Comparison of ENCODE assay signal across 25 mouse cellular contexts in genomic region chr7:127705706-127706105, GRCm38 (mm10). TPM values are rescaled to one million over a fixed set of nuclear protein-coding genes. Genes with fewer than 3 reads are reported as not detected.
A peak's percentile ranks its signal among the peaks of the same experiment; 100 is the strongest.
DNase-seq lines count a peak whose midpoint lies in the region; ATAC-seq and TF ChIP-seq lines count a peak whose summit lies in the region.
"Had no signal": no experiment of that assay in that cellular context is flagged by ENCODE, and none has a peak within 500 bp of the region (broad histone marks: within the 10 kb centered on the region; RNA-seq: fewer than 3 reads in every experiment).

No protein-coding gene starts in this region.

- no peak overlapping the region for H3K27ac ChIP-seq in gastrocnemius, adult 2 months
- H3K27ac ChIP-seq in midbrain, embryonic 12.5 days (replicated peaks) = no peak overlapping the region
- H3K27ac ChIP-seq in midbrain, postnatal 0 days (ENCODE audit: low read depth, low read length) = no peak overlapping the region
- H3K27ac ChIP-seq: heart, embryonic 10.5 days; hindbrain, embryonic 12.5 days had no signal

- WGBS in midbrain, embryonic 12.5 days = 86% methylated on average over 4 of the region's 4 CpGs
- WGBS in midbrain, postnatal 0 days = 83% methylated on average over 4 of the region's 4 CpGs

- H3K36me3 ChIP-seq in midbrain, embryonic 12.5 days = peaks cover 38% of the 10 kb centered on the region
- peaks cover 36% of the 10 kb centered on the region for H3K36me3 ChIP-seq in midbrain, postnatal 0 days (ENCODE audit: insufficient read depth, low read length)

- no peak for TF ChIP-seq CTCF in gastrocnemius, adult 2 months (IDR thresholded peaks at IDR 0.05)
- no peak for TF ChIP-seq CTCF in midbrain, postnatal 0 days (IDR thresholded peaks at IDR 0.05)

- peak; percentile 15 for DNase-seq in gastrocnemius, adult 2 months
- DNase-seq in gastrocnemius, postnatal 4 days (ENCODE audit: low spot score in 2 of 2) = no peak
- DNase-seq in midbrain, postnatal 0 days (ENCODE audit: low spot score) = no peak
- DNase-seq in cerebellum, adult 9-11 months = peak; percentile 88
- no peak for DNase-seq in kidney, postnatal 10 days
- DNase-seq: adrenal gland, postnatal 36 days; gastrocnemius, postnatal 14 days; heart, postnatal 10 days; layer of hippocampus, postnatal 36 days; liver; midbrain, embryonic 14.5 days had no signal

- H3K9ac ChIP-seq in midbrain, embryonic 12.5 days (replicated peaks) = 0 out of 2 replicates have a peak overlapping the region, but pooled peaks have one; percentile 17
- no peak overlapping the region for H3K9ac ChIP-seq in midbrain, postnatal 0 days (replicated peaks; ENCODE audit: low read length, poor library complexity, severe bottlenecking)
- H3K9ac ChIP-seq: hindbrain, embryonic 12.5 days had no signal

- H3K9me3 ChIP-seq in midbrain, embryonic 12.5 days = no peaks in the 10 kb centered on the region
- no peaks in the 10 kb centered on the region for H3K9me3 ChIP-seq in midbrain, postnatal 0 days (ENCODE audit: low read length)
- H3K9me3 ChIP-seq: heart, embryonic 10.5 days; hindbrain, embryonic 12.5 days had no signal

- peaks cover 23% of the 10 kb centered on the region for H3K4me1 ChIP-seq in midbrain, embryonic 12.5 days
- 0 out of 2 replicates have a peak, but pooled peaks cover 7% of the 10 kb centered on the region for H3K4me1 ChIP-seq in midbrain, postnatal 0 days (ENCODE audit: insufficient read depth, low read length)

- no peaks in the 10 kb centered on the region for H3K27me3 ChIP-seq in midbrain, embryonic 12.5 days
- H3K27me3 ChIP-seq in midbrain, postnatal 0 days (ENCODE audit: insufficient read depth, low read length) = no peaks in the 10 kb centered on the region
- H3K27me3 ChIP-seq: CH12.LX; hindbrain, embryonic 12.5 days had no signal

- ATAC-seq in midbrain, embryonic 12.5 days (ENCODE audit: low FRiP score, low read depth) = no peak
- no peak for ATAC-seq in midbrain, postnatal 0 days (ENCODE audit: low FRiP score)
- no peak for ATAC-seq in megakaryocyte progenitor cell, adult 5-6 weeks (replicated peaks; ENCODE audit: poor library complexity)
- ATAC-seq: intestine, embryonic 16.5 days; lung, postnatal 0 days had no signal

- no peak overlapping the region for H3K4me2 ChIP-seq in midbrain, embryonic 12.5 days (replicated peaks)
- H3K4me2 ChIP-seq in midbrain, postnatal 0 days (ENCODE audit: low read depth, low read length, poor library complexity, severe bottlenecking) = no peak overlapping the region
- H3K4me2 ChIP-seq: hindbrain, embryonic 12.5 days had no signal

- intact Hi-C loops in gastrocnemius, adult 2 months (cut with DNase I) = no loop called here

- H3K4me3 ChIP-seq in gastrocnemius, adult 2 months = no peak overlapping the region
- no peak overlapping the region for H3K4me3 ChIP-seq in midbrain, embryonic 12.5 days
- H3K4me3 ChIP-seq in midbrain, postnatal 0 days (ENCODE audit: low read depth, low read length) = no peak overlapping the region
- H3K4me3 ChIP-seq: heart, embryonic 10.5 days; hindbrain, embryonic 12.5 days; myocyte had no signal

RNA-seq across cellular contexts. Expression of gene Bcl7c, which starts 3.0 kb away (rescaled TPM):
- 10 to 100 TPM; 26.7 to 32.9 TPM for total RNA-seq in gastrocnemius, adult 2 months (2021)
- total RNA-seq in gastrocnemius, postnatal 4 days (2021) = 100 to 1,000 TPM; 112 to 132 TPM
- 79.0 and 79.2 TPM in 2 replicates for polyA plus RNA-seq in midbrain, embryonic 12.5 days (2016; fragmentation: Nextera tagmentation; extraction: Ambion mirVana)
- total RNA-seq in midbrain, postnatal 0 days (2014; rRNA removed) = 115 and 131 TPM in 2 replicates
- 41.3 and 49.2 TPM in 2 replicates for polyA plus RNA-seq in midbrain, postnatal 0 days (2015; fragmentation: Nextera tagmentation; extraction: Ambion mirVana)
- total RNA-seq in megakaryocyte progenitor cell, adult 5-6 weeks (2015) = 61.1 and 63.4 TPM in 2 replicates
- total RNA-seq in megakaryocyte progenitor cell, adult 5-6 weeks (2017) = 38.1 and 44.6 TPM in 2 replicates

RNA-seq across cellular contexts. Expression of gene Ctf1, which starts 6.8 kb away (rescaled TPM):
- total RNA-seq in gastrocnemius, adult 2 months (2021) = 10 to 100 TPM; 16.8 to 18.1 TPM
- 10 to 100 TPM in 1 of 2 experiments, 1 to 10 TPM in 1; 7.0 to 10.0 TPM for total RNA-seq in gastrocnemius, postnatal 4 days (2021)
- polyA plus RNA-seq in midbrain, embryonic 12.5 days (2016; fragmentation: Nextera tagmentation; extraction: Ambion mirVana) = 5.5 and 5.8 TPM in 2 replicates
- total RNA-seq in midbrain, postnatal 0 days (2014; rRNA removed) = 5.5 and 5.6 TPM in 2 replicates
- 3.2 and 3.8 TPM in 2 replicates for polyA plus RNA-seq in midbrain, postnatal 0 days (2015; fragmentation: Nextera tagmentation; extraction: Ambion mirVana)
- total RNA-seq in megakaryocyte progenitor cell, adult 5-6 weeks (2015) = 0.83 and 1.8 TPM in 2 replicates
- total RNA-seq in megakaryocyte progenitor cell, adult 5-6 weeks (2017) = 0.42 and 1.9 TPM in 2 replicates
- total RNA-seq: CH12.LX had no signal

RNA-seq across cellular contexts. Expression of gene Ctf2, which starts 26.3 kb away (rescaled TPM):
- not detected for total RNA-seq in gastrocnemius, adult 2 months (2021)
- not detected for total RNA-seq in gastrocnemius, postnatal 4 days (2021)
- polyA plus RNA-seq in midbrain, embryonic 12.5 days (2016; fragmentation: Nextera tagmentation; extraction: Ambion mirVana) = 0.13 and 0.21 TPM in 2 replicates
- not detected in 2 replicates for total RNA-seq in midbrain, postnatal 0 days (2014; rRNA removed)
- not detected in 2 replicates for polyA plus RNA-seq in midbrain, postnatal 0 days (2015; fragmentation: Nextera tagmentation; extraction: Ambion mirVana)
- not detected in 2 replicates for total RNA-seq in megakaryocyte progenitor cell, adult 5-6 weeks (2015)
- total RNA-seq in megakaryocyte progenitor cell, adult 5-6 weeks (2017) = not detected in 2 replicates
- total RNA-seq: adrenal gland, postnatal 36 days; CH12.LX; gastrocnemius, postnatal 14 days; heart, postnatal 10 days; layer of hippocampus, adult 18-20 months; layer of hippocampus, postnatal 36 days; left cerebral cortex, postnatal 25 days; megakaryocyte, adult 5-6 weeks had no signal
- polyA plus RNA-seq: frontal cortex, adult 2 months; hindbrain, embryonic 12.5 days; thymus, postnatal 0 days; urinary bladder, adult 2 months had no signal

RNA-seq across cellular contexts. Expression of gene Fbxl19, which starts 38.6 kb away (rescaled TPM):
- total RNA-seq in gastrocnemius, adult 2 months (2021) = 1 to 10 TPM; 1.2 to 2.0 TPM
- total RNA-seq in gastrocnemius, postnatal 4 days (2021) = 1 to 10 TPM; 8.6 to 8.8 TPM
- polyA plus RNA-seq in midbrain, embryonic 12.5 days (2016; fragmentation: Nextera tagmentation; extraction: Ambion mirVana) = 10.7 and 11.1 TPM in 2 replicates
- 207 and 221 TPM in 2 replicates for total RNA-seq in midbrain, postnatal 0 days (2014; rRNA removed)
- polyA plus RNA-seq in midbrain, postnatal 0 days (2015; fragmentation: Nextera tagmentation; extraction: Ambion mirVana) = 5.9 and 8.3 TPM in 2 replicates
- total RNA-seq in megakaryocyte progenitor cell, adult 5-6 weeks (2015) = 5.6 and 5.7 TPM in 2 replicates
- 14.2 and 16.1 TPM in 2 replicates for total RNA-seq in megakaryocyte progenitor cell, adult 5-6 weeks (2017)

Comparison
In these comparisons a context has a peak if more than half of its experiments do, and no peak if none do; other contexts are left out.
1. DNase-seq: peak in gastrocnemius, adult 2 months (single experiment) and cerebellum, adult 9-11 months (single experiment); none in gastrocnemius, postnatal 4 days (0 of 2), midbrain, postnatal 0 days (single experiment) and kidney, postnatal 10 days (single experiment).